Mouse (Mus musculus): ENCODE results near the gene Wdfy4.
A peak's percentile ranks its signal among the peaks of the same experiment; 100 is the strongest.

Gene Wdfy4

DNA sequence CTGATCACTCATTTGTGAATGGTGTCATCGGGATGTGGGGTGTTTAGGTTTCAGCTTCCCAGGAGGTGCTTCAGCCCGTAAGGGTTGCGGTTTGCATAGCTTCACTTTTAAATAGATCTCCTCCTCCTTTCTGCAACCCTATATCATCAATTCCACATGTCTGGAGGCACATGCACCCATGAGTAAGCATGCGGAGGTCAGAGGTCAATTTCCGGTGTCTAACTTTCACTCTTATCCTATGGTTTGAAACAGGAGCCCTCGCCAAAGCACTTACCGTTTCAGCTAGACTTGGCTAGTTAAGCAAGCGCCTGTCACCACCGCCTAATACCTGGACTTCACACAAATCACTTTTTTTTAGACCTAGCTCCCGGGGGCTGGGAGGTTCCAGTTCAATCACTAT, 220.6 kb downstream of the Wdfy4 start:
- DNase-seq = no peak

DNA sequence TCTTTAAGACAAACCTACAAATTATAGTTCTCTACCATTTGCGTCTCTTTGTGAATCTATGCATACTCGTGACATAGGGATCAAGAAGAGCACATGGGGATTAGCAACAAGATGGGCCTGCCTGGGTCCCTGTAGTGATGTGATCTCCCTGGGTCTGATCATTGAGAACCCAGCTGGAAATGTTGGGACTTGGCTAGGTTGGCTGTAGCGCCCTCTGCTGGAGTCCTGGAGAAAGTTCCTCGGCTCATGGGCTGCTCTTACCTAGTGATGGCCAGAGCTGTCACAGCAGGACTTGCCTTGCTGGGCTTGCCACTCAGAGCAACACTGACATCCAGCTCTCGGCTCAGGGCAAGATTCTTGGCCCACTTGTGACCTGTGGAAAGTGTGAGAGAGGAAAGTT, 224.8 kb downstream of the Wdfy4 start:
- peak; percentile 38 to 42 for DNase-seq

DNA sequence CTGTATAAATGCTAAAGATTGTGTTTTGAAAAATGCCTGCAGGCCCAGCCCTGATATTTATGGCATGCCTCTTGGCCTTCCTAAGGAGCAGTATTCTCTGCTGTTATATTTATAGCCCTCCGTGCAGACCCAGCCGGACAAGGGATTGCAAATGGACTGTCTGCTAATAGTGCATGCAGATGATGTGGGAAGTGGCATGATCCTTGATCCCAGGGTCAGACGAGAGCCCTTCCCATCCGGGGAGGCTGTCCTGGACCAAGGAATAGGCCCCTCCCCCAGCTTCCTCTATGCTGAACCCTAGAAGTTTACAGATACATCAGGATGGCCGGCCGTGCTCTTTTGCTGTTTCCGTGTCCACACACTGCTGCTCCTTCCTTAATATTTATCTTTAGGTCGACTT, 226.6 kb downstream of the Wdfy4 start:
- DNase-seq = no peak

DNA sequence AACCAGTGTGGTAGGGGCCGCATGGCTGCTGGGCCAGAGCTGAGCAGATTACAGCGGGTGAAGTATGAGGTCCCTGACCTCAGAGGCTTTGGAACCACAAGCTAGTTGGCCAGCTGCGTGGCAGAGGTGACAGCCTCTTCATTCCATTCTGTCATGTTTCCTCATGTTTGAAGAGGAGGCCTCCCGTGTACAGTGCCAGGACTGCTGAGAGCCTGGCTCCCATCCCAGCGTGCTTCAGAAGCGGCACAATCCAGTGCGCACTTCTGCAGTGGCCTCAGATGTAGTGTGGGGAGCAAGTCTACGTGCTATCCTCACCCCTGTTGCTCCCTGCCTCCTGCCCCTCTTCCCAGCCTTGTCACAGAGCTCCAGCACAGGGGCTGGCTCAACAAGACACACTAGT, 228.8 kb downstream of the Wdfy4 start:
- DNase-seq = no peak

DNA sequence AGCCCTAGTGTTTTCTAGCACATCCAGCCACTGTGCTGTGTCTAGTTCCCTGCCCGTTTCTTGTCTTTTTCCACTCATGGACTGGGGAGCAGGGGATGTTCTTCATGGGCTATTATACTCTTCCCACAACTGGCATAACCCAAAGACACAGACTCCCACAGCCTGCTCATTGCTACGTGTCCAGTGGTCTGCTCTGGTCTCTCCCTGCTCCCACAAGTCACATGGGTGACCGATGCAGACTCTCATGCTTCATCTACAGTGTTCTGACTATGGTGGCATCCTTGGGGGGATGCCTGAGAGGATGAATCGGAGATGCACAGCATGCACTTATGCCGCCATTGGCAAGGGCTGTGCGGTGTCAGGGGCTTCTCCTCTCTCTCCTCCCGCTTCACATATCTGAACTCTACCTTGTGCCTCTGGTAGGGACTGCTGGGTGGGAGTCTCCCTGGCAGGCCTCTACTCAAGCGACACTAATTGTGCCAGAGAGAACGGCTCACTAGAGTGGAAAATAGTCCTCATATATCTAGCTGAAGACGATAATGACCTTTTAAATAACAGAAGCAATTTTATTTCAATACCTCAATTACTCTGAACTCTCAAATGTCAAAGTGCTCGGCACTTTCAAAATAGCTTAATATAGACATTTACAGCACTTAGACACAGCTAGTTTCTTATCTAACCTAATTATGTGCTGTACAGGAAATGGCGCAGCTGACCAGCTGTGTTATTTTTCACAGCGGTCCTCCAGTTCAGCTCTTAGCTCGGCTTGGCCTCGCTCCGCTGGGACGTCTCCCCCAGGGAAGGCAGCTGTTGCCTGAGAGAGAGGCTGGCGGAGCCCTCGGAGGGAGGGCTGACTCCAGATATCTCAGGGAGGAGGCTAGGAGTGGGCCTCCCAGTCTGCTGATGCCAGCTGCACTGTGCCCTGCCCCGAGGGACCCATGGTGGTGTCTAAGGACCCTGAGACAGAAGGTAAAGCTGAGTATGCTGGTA, 234.7 kb downstream of the Wdfy4 start:
- peak; percentile 11 to 24 for DNase-seq

DNA sequence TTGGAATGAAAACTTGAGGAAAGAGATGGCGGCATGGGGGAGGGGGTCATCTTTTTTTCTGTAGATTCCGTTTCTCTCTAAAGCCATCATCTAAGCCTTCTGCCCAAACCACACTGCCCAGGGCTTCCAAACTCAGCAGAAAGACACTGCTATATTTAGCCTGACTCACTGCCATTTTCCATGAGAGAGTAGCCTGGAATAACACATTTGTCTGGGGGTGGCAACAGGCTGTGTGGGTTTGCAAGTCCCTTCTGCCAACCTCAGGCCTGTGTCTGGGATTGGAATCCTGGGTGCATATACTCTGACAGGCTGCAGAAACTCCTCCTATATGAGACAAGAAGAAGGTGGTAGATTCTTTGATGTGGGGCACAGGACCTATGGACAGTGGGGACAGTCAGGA, 237.8 kb downstream of the Wdfy4 start:
- DNase-seq = no peak

DNA sequence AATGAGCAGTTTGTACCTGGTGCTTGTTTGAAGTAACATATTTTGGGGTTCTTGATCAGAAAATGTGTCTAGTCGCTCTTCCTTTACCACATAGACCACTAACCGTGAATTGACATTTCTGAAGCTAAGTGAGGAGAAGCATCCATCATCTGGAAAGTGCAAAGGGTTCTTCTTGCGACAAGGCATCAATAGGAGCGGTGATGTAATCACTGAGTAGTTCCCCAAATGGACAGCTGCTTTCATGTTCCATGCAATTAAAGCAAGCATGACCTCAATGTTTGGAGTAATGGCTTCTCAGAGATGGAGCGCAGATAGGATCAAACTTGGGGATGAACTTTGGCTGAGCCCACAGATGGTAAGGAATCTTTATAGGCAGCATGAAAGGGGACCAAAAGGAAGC, 246.1 kb downstream of the Wdfy4 start:
- no peak for DNase-seq

DNA sequence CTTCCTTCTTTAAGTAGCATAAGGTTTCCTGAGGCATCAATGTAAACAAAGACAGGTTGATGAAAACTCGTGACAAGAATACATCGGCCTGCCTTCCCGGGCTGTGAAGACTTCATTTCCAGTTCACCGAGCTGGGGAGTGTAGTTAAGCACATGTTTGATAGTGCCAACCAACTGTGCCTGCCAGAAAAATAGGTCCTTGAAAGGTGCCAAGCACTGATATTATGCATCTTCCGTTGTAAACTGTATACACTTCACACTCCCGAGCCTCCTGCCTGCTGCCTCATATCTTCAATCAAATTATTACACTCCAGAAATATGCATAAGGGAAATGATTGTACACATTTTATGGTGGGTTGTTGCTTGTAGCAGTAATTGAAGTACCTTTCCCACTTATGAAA, 251.2 kb downstream of the Wdfy4 start:
- DNase-seq = no peak

DNA sequence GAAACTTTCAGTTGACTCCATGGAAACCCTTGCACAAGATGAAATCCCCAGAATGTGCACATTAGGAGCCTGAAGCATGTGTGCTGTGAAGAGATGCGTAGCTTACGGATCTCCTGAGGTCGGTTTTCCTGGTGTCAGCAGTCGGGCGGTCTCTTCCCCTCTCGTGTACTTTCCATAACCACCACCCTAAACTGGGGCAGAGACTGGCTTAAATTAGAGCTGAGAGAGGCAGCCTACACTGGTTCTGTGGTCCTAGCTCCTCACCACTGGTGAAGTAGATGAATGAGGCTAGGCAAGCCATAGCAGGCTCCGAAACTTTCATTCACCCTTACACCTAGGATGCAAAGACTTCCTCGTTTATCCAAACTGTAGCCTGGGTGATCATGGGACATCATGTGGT, 253.1 kb downstream of the Wdfy4 start:
- DNase-seq = no peak

DNA sequence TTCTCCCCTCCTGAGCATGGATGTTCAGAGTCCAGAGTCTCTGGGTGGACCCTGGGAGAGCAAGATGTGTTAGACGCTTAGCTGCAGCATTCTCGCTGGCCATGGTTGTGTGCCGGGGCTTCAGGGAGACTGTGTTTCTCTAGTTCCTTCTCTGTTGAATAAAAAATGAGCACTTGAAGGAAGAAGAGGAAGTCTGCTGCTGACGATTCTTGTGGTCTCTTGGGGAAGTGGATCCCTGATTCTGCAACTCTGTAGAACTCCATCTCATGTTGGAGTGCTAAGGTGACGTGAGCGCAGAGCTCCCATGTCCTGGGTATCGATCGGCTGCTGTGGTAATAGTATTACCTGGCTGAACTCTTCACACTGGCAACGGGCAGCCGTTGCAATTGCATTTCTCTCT, 253.6 kb downstream of the Wdfy4 start:
- peak in 1 of 2 experiments; percentile 8 for DNase-seq

DNA sequence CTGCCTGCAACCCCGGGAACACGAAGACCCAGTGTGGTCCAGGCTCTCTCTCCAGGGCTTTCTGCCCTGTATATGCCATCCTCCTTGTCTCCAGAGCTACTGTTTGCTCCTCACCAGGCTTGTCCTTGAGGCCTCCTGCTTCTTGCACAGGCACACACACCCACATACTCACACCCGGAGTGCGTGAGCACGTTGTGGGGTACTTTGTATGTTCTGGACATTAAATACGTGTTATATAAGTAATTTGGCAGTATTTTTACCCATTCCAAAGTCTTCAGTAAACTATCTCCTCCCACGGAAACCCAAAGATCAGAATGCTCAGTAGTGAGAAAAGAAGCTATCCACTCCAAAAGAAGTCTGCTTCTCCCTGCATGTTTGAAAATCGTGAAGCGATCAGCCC, 261.4 kb downstream of the Wdfy4 start:
- no peak for DNase-seq

DNA sequence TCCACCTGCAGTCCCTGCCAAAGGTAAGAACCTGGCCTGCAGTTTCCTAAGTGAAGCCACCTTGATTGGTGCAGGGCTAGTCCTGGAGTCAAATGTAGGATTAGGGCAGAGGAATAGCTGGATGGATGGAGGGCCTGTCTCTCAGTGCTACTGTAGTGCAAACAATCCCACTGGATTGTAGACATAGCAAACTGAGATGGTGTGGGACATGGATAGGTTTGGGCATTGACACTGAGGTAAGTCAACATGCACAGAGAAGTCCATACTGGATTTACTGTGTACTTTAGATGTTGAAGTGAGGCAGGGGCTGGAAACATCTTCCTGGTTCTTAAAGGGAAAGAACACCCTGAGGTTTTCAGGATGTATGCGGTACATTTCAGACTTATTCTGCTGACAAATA, 267.4 kb downstream of the Wdfy4 start:
- no peak for DNase-seq

DNA sequence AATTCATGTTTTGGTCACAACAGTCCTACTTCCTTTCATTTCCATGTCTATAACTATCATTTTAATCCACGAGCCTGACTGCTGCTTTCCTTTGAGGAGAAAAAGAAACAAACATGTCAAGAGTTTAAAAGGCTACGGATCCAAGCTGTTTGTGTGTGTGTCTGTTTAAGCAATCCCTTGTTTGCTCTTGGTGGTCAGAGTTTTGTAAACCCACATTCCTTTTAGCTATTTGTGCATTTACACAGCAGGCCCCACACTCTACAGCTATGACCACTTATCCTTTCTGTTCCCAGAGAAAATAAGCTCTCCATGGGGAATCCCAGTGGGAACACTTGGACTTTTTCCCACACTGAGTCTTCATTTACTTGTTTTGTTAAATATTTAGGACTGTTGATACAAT, 269.9 kb downstream of the Wdfy4 start:
- no peak for DNase-seq

DNA sequence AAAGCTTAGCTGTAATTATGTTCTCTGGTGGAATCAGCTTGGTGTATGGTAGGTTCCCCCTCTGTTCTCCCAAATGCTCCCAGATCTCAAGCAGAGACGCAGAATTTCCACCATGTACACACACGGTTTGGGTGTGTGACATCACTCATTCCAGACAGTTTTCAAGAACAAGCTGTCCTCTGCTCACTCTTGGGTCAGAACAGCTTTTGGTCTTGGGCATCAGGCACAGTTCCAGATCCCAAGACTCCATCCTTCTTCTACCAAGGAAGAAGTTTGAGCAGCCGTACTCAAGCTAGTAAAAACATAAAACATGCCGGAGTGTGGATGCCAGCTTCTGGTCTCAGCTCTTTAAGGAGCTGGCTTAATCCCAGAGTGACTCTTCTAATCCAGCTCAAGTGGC, 274.1 kb downstream of the Wdfy4 start:
- no peak for DNase-seq
